Mouse (Mus musculus): ENCODE data around the gene Nphp4.
"Not testable (repeated sequence)": the region's sequence is repeated elsewhere in the genome, so short reads cannot be mapped to it uniquely, and the experiment has no call there.

The Nphp4 gene

GRCm38 (mm10) chr4:152553582-152554285 is 77.2 kb downstream of the Nphp4 start:
- H3K27me3 ChIP-seq (ENCODE audit: insufficient read depth, low read length): peaks cover 4% of the 10 kb centered on the region
- H3K4me3 ChIP-seq (replicated peaks; ENCODE audit: low read length): peak overlapping the region; percentile 76; the same call in 1 of the 2 replicates
- TF ChIP-seq NANOG (IDR thresholded peaks at IDR 0.05; ENCODE audit: borderline replicate concordance, low read length) (no peak), CTCF (conservative IDR thresholded peaks at IDR 0.05; ENCODE audit: low read length) (no peak), POU5F1 (IDR thresholded peaks at IDR 0.05; ENCODE audit: borderline replicate concordance, low read length) (no peak)
- peaks cover 16% of the 10 kb centered on the region for H3K9me3 ChIP-seq (ENCODE audit: low read length)
- H3K4me1 ChIP-seq (replicated peaks; ENCODE audit: low read depth, low read length): peaks cover 12% of the 10 kb centered on the region
- no peaks in the 10 kb centered on the region for H3K36me3 ChIP-seq (ENCODE audit: insufficient read depth, low read length)

- Histone ChIP-seq H3K27me3 (ENCODE audit: insufficient read depth, low read length) (no peaks in the 10 kb centered on the region; the same call in 1 of the 2 replicates), H3K4me1 (replicated peaks; ENCODE audit: low read depth, low read length) (peaks cover 9% of the 10 kb centered on the region; the same call in 1 of the 2 replicates), H3K36me3 (ENCODE audit: insufficient read depth, low read length) (no peaks in the 10 kb centered on the region), H3K9me3 (ENCODE audit: low read length) (peaks cover 16% of the 10 kb centered on the region), H3K4me3 (replicated peaks; ENCODE audit: low read length) (peak overlapping the region; percentile 76)
- no peak for TF ChIP-seq POU5F1 (IDR thresholded peaks at IDR 0.05; ENCODE audit: borderline replicate concordance, low read length)
- TF ChIP-seq CTCF (conservative IDR thresholded peaks at IDR 0.05; ENCODE audit: low read length): no peak
- no peak for TF ChIP-seq NANOG (IDR thresholded peaks at IDR 0.05; ENCODE audit: borderline replicate concordance, low read length)
These were observed 77.9 kb downstream of the Nphp4 start for GRCm38 (mm10) chr4:152554421-152554820.

- H3K9me3 ChIP-seq (ENCODE audit: low read length): peaks cover 10% of the 10 kb centered on the region
- H3K27me3 ChIP-seq (ENCODE audit: insufficient read depth, low read length); H3K36me3 ChIP-seq (ENCODE audit: insufficient read depth, low read length); H3K4me1 ChIP-seq (replicated peaks; ENCODE audit: low read depth, low read length); H3K4me3 ChIP-seq (replicated peaks; ENCODE audit: low read length): not testable (repeated sequence)
These were observed 79.3 kb downstream of the Nphp4 start for GRCm38 (mm10) chr4:152555806-152556205.

DNA sequence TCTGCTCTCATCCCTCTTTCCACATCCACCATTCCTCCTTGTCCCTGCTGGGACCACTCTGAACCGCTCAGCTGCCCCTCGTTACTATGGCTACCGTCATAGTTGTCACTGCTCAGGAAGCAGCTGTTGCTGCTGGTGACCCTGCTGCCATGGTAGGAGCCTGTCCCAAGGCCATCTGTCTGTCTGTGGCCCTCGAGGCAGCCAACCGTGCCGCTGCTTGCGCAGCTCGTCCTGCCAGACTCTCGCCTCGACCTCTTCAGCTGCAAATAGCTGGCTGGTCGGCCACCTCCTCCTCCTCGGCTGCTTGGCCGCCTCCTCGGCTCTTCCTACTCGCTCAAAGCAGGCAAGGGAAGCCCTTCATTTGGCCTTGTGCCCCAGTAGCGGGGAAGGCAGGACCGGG is 81.7 kb downstream of the Nphp4 start:
- Histone ChIP-seq H3K27me3 (ENCODE audit: insufficient read depth, low read length) (no peaks in the 10 kb centered on the region; the same call in 1 of the 2 replicates), H3K9me3 (ENCODE audit: low read length) (no peaks in the 10 kb centered on the region), H3K4me1 (replicated peaks; ENCODE audit: low read depth, low read length) (peaks cover 9% of the 10 kb centered on the region; the same call in 1 of the 2 replicates), H3K4me3 (replicated peaks; ENCODE audit: low read length) (no peak overlapping the region), H3K36me3 (ENCODE audit: insufficient read depth, low read length) (no peaks in the 10 kb centered on the region)
- no peak for TF ChIP-seq POU5F1 (IDR thresholded peaks at IDR 0.05; ENCODE audit: borderline replicate concordance, low read length)
- no peak for TF ChIP-seq NANOG (IDR thresholded peaks at IDR 0.05; ENCODE audit: borderline replicate concordance, low read length)
- TF ChIP-seq CTCF (conservative IDR thresholded peaks at IDR 0.05; ENCODE audit: low read length): no peak

DNA sequence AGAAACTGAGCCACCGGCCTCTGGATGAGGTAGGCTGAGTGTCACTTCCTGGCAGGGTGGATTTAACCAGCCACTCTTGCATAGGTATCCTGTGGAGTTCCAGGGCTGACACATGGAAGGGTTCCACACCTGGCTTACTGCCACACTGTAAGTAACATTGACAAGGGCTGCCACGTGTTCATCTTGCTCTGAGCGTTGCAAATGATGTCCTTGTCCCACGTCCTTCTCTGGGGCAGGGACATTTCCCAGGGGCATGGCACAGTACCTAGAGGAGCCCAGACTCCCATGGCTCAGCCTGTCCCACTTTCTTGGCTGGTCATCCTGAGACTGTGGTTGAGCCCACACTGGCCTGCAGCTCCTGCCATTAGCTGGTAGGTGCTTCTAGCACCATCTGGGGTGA is 91.5 kb downstream of the Nphp4 start:
- Histone ChIP-seq H3K4me1 (replicated peaks; ENCODE audit: low read depth, low read length) (no peaks in the 10 kb centered on the region), H3K36me3 (ENCODE audit: insufficient read depth, low read length) (no peaks in the 10 kb centered on the region), H3K27me3 (ENCODE audit: insufficient read depth, low read length) (peaks cover 24% of the 10 kb centered on the region), H3K4me3 (replicated peaks; ENCODE audit: low read length) (no peak overlapping the region), H3K9me3 (ENCODE audit: low read length) (no peaks in the 10 kb centered on the region)
- TF ChIP-seq POU5F1 (IDR thresholded peaks at IDR 0.05; ENCODE audit: borderline replicate concordance, low read length) (no peak), NANOG (IDR thresholded peaks at IDR 0.05; ENCODE audit: borderline replicate concordance, low read length) (no peak), CTCF (conservative IDR thresholded peaks at IDR 0.05; ENCODE audit: low read length) (no peak)

- TF ChIP-seq CTCF (conservative IDR thresholded peaks at IDR 0.05; ENCODE audit: low read length) (no peak), POU5F1 (IDR thresholded peaks at IDR 0.05; ENCODE audit: borderline replicate concordance, low read length) (no peak), NANOG (IDR thresholded peaks at IDR 0.05; ENCODE audit: borderline replicate concordance, low read length) (no peak)
- Histone ChIP-seq H3K4me3 (replicated peaks; ENCODE audit: low read length) (no peak overlapping the region), H3K27me3 (ENCODE audit: insufficient read depth, low read length) (peaks cover 24% of the 10 kb centered on the region)
These were observed 92.3 kb downstream of the Nphp4 start for GRCm38 (mm10) chr4:152568662-152569395.

DNA sequence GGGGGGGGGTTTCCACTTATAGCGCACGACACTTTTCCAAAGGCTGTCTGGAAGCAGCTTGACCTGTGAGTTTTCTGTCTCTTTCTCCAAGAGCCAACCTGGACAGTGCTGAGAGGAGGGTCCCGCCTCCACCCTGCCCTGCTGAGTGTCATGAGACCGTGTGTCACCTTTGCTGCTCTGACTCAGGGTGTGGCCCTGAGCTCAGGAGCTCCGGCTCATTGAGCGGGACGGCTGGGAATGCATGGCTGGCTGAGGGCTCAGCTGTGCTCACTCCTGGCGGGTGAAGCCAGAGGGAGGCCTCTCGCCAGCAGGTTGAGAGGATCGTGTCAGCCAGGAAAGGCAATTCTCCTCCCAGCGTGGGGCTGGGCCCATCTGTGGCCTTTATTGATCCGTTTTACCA is 97.8 kb downstream of the Nphp4 start:
- Histone ChIP-seq H3K4me3 (replicated peaks; ENCODE audit: low read length) (peak overlapping the region; percentile 26; the same call in 1 of the 2 replicates), H3K4me1 (replicated peaks; ENCODE audit: low read depth, low read length) (peaks cover 6% of the 10 kb centered on the region), H3K9me3 (ENCODE audit: low read length) (no peaks in the 10 kb centered on the region), H3K36me3 (ENCODE audit: insufficient read depth, low read length) (no peaks in the 10 kb centered on the region), H3K27me3 (ENCODE audit: insufficient read depth, low read length) (peaks cover 17% of the 10 kb centered on the region)
- TF ChIP-seq CTCF (conservative IDR thresholded peaks at IDR 0.05; ENCODE audit: low read length): no peak
- no peak for TF ChIP-seq POU5F1 (IDR thresholded peaks at IDR 0.05; ENCODE audit: borderline replicate concordance, low read length)
- TF ChIP-seq NANOG (IDR thresholded peaks at IDR 0.05; ENCODE audit: borderline replicate concordance, low read length): no peak

More at GRCm38 (mm10) chr4:152568662-152569395, 92.3 kb downstream of the Nphp4 start:
- Histone ChIP-seq H3K36me3 (ENCODE audit: insufficient read depth, low read length) (no peaks in the 10 kb centered on the region), H3K4me1 (replicated peaks; ENCODE audit: low read depth, low read length) (no peaks in the 10 kb centered on the region), H3K9me3 (ENCODE audit: low read length) (no peaks in the 10 kb centered on the region)

GRCm38 (mm10) chr4:152576826-152577225 is 100.3 kb downstream of the Nphp4 start:
- H3K4me3 ChIP-seq (replicated peaks; ENCODE audit: low read length): no peak overlapping the region
- H3K4me1 ChIP-seq (replicated peaks; ENCODE audit: low read depth, low read length): peaks cover 14% of the 10 kb centered on the region
- no peaks in the 10 kb centered on the region for H3K9me3 ChIP-seq (ENCODE audit: low read length)
- 0 out of 2 replicates have a peak, but pooled peaks cover 3% of the 10 kb centered on the region for H3K27me3 ChIP-seq (ENCODE audit: insufficient read depth, low read length)
- H3K36me3 ChIP-seq (ENCODE audit: insufficient read depth, low read length): no peaks in the 10 kb centered on the region
- no peak for TF ChIP-seq CTCF (conservative IDR thresholded peaks at IDR 0.05; ENCODE audit: low read length)
- no peak for TF ChIP-seq POU5F1 (IDR thresholded peaks at IDR 0.05; ENCODE audit: borderline replicate concordance, low read length)
- TF ChIP-seq NANOG (IDR thresholded peaks at IDR 0.05; ENCODE audit: borderline replicate concordance, low read length): no peak

Data from E14TG2a.4 (cell line).